ENCODE assay signal across 8 mouse cellular contexts in genomic region chr9:113931375-113932099, GRCm38 (mm10). TPM values are rescaled to one million over a fixed set of nuclear protein-coding genes. Genes with fewer than 3 reads are reported as not detected.
DNase-seq lines count a peak whose midpoint lies in the region; ATAC-seq and TF ChIP-seq lines count a peak whose summit lies in the region.

No protein-coding gene starts in this region.

- no peaks in the 10 kb centered on the region for H3K9me3 ChIP-seq in lung, embryonic 15.5 days

- no peak for TF ChIP-seq POLR2A in kidney, adult 2 months (IDR thresholded peaks at IDR 0.05; ENCODE audit: low read depth, low read length)

- DNase-seq in urinary bladder, adult 2 months (ENCODE audit: low spot score) = peak; percentile 50
- DNase-seq in urinary bladder, postnatal 10 days (ENCODE audit: low spot score) = no peak
- peak; percentile 64 for DNase-seq in embryo, embryonic 11 days
- peak; percentile 5 for DNase-seq in heart, adult 8-10 months (ENCODE audit: low spot score)
- DNase-seq in kidney, adult 2 months = peak; percentile 28
- peak; percentile 34 for DNase-seq in ovary, postnatal 36 days (ENCODE audit: low spot score)
- peak; percentile 62 for DNase-seq in thymus, postnatal 4 days

- TF ChIP-seq CTCF in kidney, adult 2 months (conservative IDR thresholded peaks at IDR 0.05; ENCODE audit: insufficient read depth, insufficient read length, low read depth, low read length) = no peak

- peak overlapping the region; percentile 79 for H3K4me2 ChIP-seq in lung, embryonic 15.5 days

- peak overlapping the region; percentile 72 for H3K27ac ChIP-seq in kidney, adult 2 months (ENCODE audit: insufficient read depth, low read depth, low read length)
- H3K27ac ChIP-seq in lung, embryonic 15.5 days = peak overlapping the region; percentile 87

- peaks cover 15% of the 10 kb centered on the region; the same call in 1 of the 2 replicates for H3K4me1 ChIP-seq in kidney, adult 2 months (ENCODE audit: control insufficient read depth, insufficient read depth, low read length)
- peaks cover 26% of the 10 kb centered on the region for H3K4me1 ChIP-seq in lung, embryonic 15.5 days

- WGBS in kidney, adult 2 months = under 1% methylated on average over 89 of the region's 91 CpGs
- 0% methylated on average over 64 of the region's 91 CpGs for WGBS in lung, embryonic 15.5 days

- H3K36me3 ChIP-seq in kidney, adult 2 months (ENCODE audit: control insufficient read depth, insufficient read depth, low read length) = no peaks in the 10 kb centered on the region
- no peaks in the 10 kb centered on the region for H3K36me3 ChIP-seq in lung, embryonic 15.5 days

- H3K9ac ChIP-seq in lung, embryonic 15.5 days = peak overlapping the region; percentile 93

- no peaks in the 10 kb centered on the region for H3K27me3 ChIP-seq in kidney, adult 2 months (replicated peaks; ENCODE audit: control insufficient read depth, insufficient read depth, low read length)
- H3K27me3 ChIP-seq in lung, embryonic 15.5 days = no peaks in the 10 kb centered on the region

- peak; percentile 49 for ATAC-seq in lung, embryonic 15.5 days (ENCODE audit: borderline replicate concordance, extremely low read depth, low FRiP score, low TSS enrichment)

- H3K4me3 ChIP-seq in kidney, adult 2 months (ENCODE audit: insufficient read depth, low read depth, low read length) = peak overlapping the region; percentile 98
- H3K4me3 ChIP-seq in lung, embryonic 15.5 days = peak overlapping the region; percentile 99

RNA-seq across cellular contexts. Expression of gene Ubp1, which starts 0.8 kb away (rescaled TPM):
- polyA plus RNA-seq in urinary bladder, adult 2 months (2012; rRNA removed) = 92.3 and 107 TPM in 2 replicates
- total RNA-seq in heart, adult 8-10 months (2022) = 10 to 100 TPM; 20.7 to 25.6 (median 24.0) TPM
- 42.5 and 44.7 TPM in 2 replicates for polyA plus RNA-seq in kidney, adult 2 months (2012; rRNA removed)
- 31.9 and 33.8 TPM in 2 replicates for polyA plus RNA-seq in lung, embryonic 15.5 days (2015; fragmentation: Nextera tagmentation; extraction: Ambion mirVana)
